Mouse (Mus musculus) right cerebral cortex, adult 18-20 months (tissue): ENCODE measurements at regions not wholly inside any gene's neighbourhood (a gene's known extent, or its start where the extent isn't known, plus 50 kb on each side); places are given as distances from the start of the nearest gene placed in this dataset.
A peak's percentile ranks its signal among the peaks of the same experiment; 100 is the strongest.

Source experiments
- DNase-seq: peaks from one replicate; pipeline ENCODE4 v3.0.0; 2022; ENCODE audit warnings: mixed read lengths

- DNase-seq, result no peak
These were observed 60.7 kb upstream of the Gm47985 start for GRCm38 (mm10) chr1:151121686-151122085.

GRCm38 (mm10) chr1:151123964-151124363 lies 58.4 kb upstream of the Gm47985 start:
- no peak for DNase-seq

- DNase-seq, result peak; percentile 54
These were observed 57.2 kb upstream of the Gm47985 start for GRCm38 (mm10) chr1:151125028-151125659.

- peak; percentile 60 for DNase-seq
These were observed 56.4 kb upstream of the Gm47985 start for GRCm38 (mm10) chr1:151125764-151126485.

GRCm38 (mm10) chr1:151126756-151127155 lies 55.6 kb upstream of the Gm47985 start:
- no peak for DNase-seq

- DNase-seq, result peak; percentile 28
These were observed 54.3 kb upstream of the Gm47985 start for GRCm38 (mm10) chr1:151128005-151128404.

GRCm38 (mm10) chr1:151128955-151129354 lies 53.4 kb upstream of the Gm47985 start:
- DNase-seq, result no peak

GRCm38 (mm10) chr1:151130036-151130435 lies 52.3 kb upstream of the Gm47985 start:
- no peak for DNase-seq

- DNase-seq, result no peak
These were observed 51.3 kb upstream of the Gm47985 start for GRCm38 (mm10) chr1:151130845-151131626.

- DNase-seq, result no peak
These were observed 50.6 kb upstream of the Gm47985 start for GRCm38 (mm10) chr1:151131627-151132284.
